ENCODE assay signal across 19 mouse cellular contexts in the genomic region with DNA sequence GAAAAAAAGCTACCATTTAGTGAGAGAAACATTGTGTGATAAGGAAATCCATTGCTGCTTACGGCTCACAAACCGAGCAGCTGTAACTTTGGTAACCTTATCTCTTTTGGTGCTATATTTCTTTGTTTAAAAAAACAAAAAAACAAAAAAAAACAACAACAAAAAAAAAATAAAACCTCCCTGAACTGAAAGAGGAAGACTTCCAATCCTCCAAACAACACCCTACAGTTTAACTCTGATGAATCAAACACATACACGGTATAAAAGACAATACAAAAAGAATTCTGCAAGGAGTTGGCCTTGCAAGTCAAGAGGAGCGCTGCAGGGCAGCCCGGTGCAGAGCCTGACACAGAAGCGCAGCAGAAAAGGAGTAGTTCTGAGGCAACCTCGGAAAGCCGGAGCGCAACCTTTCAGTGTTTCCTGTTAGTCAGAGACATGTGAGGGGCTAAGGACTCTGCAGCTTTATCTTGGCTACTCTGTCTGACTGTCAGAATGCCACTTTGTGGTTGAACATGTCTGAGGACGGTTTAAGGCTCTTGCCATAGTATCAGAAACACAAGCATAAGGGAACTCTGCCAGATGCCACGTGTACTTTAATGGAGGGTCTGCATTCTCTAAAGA. TPM values are rescaled to one million over a fixed set of nuclear protein-coding genes. Genes with fewer than 3 reads are reported as not detected.
A peak's percentile ranks its signal among the peaks of the same experiment; 100 is the strongest.
DNase-seq lines count a peak whose midpoint lies in the region; ATAC-seq and TF ChIP-seq lines count a peak whose summit lies in the region.
"Had no signal": no experiment of that assay in that cellular context is flagged by ENCODE, and none has a peak within 500 bp of the region (broad histone marks: within the 10 kb centered on the region; RNA-seq: fewer than 3 reads in every experiment).

No protein-coding gene starts in this region.

- H3K79me2 ChIP-seq in MEL (ENCODE audit: control insufficient read depth, insufficient read depth, low read length, poor library complexity) (no peaks in the 10 kb centered on the region), myocyte (ENCODE audit: control insufficient read depth, insufficient read depth) (peaks cover 68% of the 10 kb centered on the region)

- no peak overlapping the region for H3K4me2 ChIP-seq in hindbrain, embryonic 14.5 days (replicated peaks)
- H3K4me2 ChIP-seq in myocyte (ENCODE audit: low read depth): peak overlapping the region; percentile 49
- H3K4me2 ChIP-seq: forebrain, embryonic 15.5 days; limb, embryonic 13.5 days; lung, embryonic 14.5 days; stomach, embryonic 15.5 days had no signal

- peaks cover 23% of the 10 kb centered on the region; the same call in 1 of the 2 replicates for H3K4me1 ChIP-seq in hindbrain, embryonic 10.5 days (replicated peaks)
- H3K4me1 ChIP-seq in hindbrain, embryonic 14.5 days (replicated peaks; ENCODE audit: control insufficient read depth, insufficient read depth, low read length): no peaks in the 10 kb centered on the region
- H3K4me1 ChIP-seq in MEL (ENCODE audit: control insufficient read depth in 1 of 2, insufficient read depth in 2 of 2, low read length in 2 of 2): peaks cover 4 to 11% of the 10 kb centered on the region in 2 experiments

- no peak for TF ChIP-seq CTCF in MEL (IDR thresholded peaks at IDR 0.05 in 2 of 3, conservative IDR thresholded peaks at IDR 0.05 in 1 of 3; ENCODE audit: control insufficient read depth in 1 of 3, insufficient read depth in 1 of 3, low read depth in 2 of 3, low read length in 3 of 3, poor library complexity in 1 of 3, severe bottlenecking in 1 of 3)

- H3K27me3 ChIP-seq in hindbrain, embryonic 10.5 days (ENCODE audit: insufficient read depth, poor library complexity, severe bottlenecking): no peaks in the 10 kb centered on the region
- no peaks in the 10 kb centered on the region for H3K27me3 ChIP-seq in hindbrain, embryonic 14.5 days (ENCODE audit: control insufficient read depth, insufficient read depth, low read length)
- H3K27me3 ChIP-seq in MEL (ENCODE audit: control insufficient read depth in 1 of 2, insufficient read depth in 2 of 2, low read length in 2 of 2): no peaks in the 10 kb centered on the region
- no peaks in the 10 kb centered on the region for H3K27me3 ChIP-seq in myocyte (ENCODE audit: control insufficient read depth, insufficient read depth, insufficient read length)
- H3K27me3 ChIP-seq: forebrain, embryonic 15.5 days; limb, embryonic 13.5 days; stomach, embryonic 15.5 days had no signal

- H3K4me3 ChIP-seq in hindbrain, embryonic 10.5 days: no peak overlapping the region
- H3K4me3 ChIP-seq in hindbrain, embryonic 14.5 days (replicated peaks; ENCODE audit: low read length): no peak overlapping the region
- H3K4me3 ChIP-seq in MEL (ENCODE audit: control insufficient read depth in 1 of 2, insufficient read depth in 1 of 2, low read depth in 2 of 2, low read length in 2 of 2) (peak overlapping the region; percentile 34 to 52), myocyte (no peak overlapping the region)
- H3K4me3 ChIP-seq: embryonic facial prominence, embryonic 10.5 days; erythroblast, embryonic 14.5 days; forebrain, embryonic 15.5 days; layer of hippocampus, adult 2 months; limb, embryonic 13.5 days; stomach, embryonic 15.5 days had no signal

- intact Hi-C loops in heart, postnatal 25 days (cut with DNase I): no loop called here

- no peaks in the 10 kb centered on the region for H3K9me3 ChIP-seq in hindbrain, embryonic 10.5 days
- no peaks in the 10 kb centered on the region for H3K9me3 ChIP-seq in hindbrain, embryonic 14.5 days (ENCODE audit: control insufficient read depth, low read length)
- no peaks in the 10 kb centered on the region for H3K9me3 ChIP-seq in MEL (replicated peaks; ENCODE audit: insufficient read depth, low read length)
- H3K9me3 ChIP-seq: embryonic facial prominence, embryonic 10.5 days; forebrain, embryonic 15.5 days; limb, embryonic 13.5 days; stomach, embryonic 15.5 days had no signal

- no peak overlapping the region for H3K9ac ChIP-seq in hindbrain, embryonic 14.5 days
- H3K9ac ChIP-seq in MEL (ENCODE audit: control insufficient read depth, low read depth, low read length, poor library complexity, severe bottlenecking): peak overlapping the region; percentile 41
- H3K9ac ChIP-seq: forebrain, embryonic 15.5 days; limb, embryonic 13.5 days; lung, embryonic 14.5 days; stomach, embryonic 15.5 days had no signal

- H3K27ac ChIP-seq in hindbrain, embryonic 10.5 days: 0 out of 2 replicates have a peak overlapping the region, but pooled peaks have one; percentile 29
- no peak overlapping the region for H3K27ac ChIP-seq in hindbrain, embryonic 14.5 days
- H3K27ac ChIP-seq in MEL (ENCODE audit: control insufficient read depth, low read depth, low read length): peak overlapping the region; percentile 69
- H3K27ac ChIP-seq: embryonic facial prominence, embryonic 10.5 days; forebrain, embryonic 15.5 days; hindbrain, postnatal 0 days; limb, embryonic 13.5 days; stomach, embryonic 15.5 days had no signal

- TF ChIP-seq EP300 in MEL (IDR thresholded peaks at IDR 0.05; ENCODE audit: low read depth in 1 of 2, low read length in 2 of 2): peak in 1 of 2 experiments; percentile 7; a peak in 2 of 4 replicates

- no peak for TF ChIP-seq RAD21 in MEL (IDR thresholded peaks at IDR 0.05; ENCODE audit: low read depth, low read length)

- DNase-seq in hindbrain, embryonic 10.5 days (ENCODE audit: low spot score): no peak
- no peak for DNase-seq in hindbrain, embryonic 14.5 days (ENCODE audit: low spot score)
- DNase-seq in MEL (ENCODE audit: low read depth, low spot score): peak; percentile 83
- DNase-seq in c-Kit-positive CD71-negative TER-119-negative erythroid progenitor cells, embryonic 14.5 days (ENCODE audit: low read depth): peak; percentile 48
- no peak for DNase-seq in kidney, postnatal 10 days
- DNase-seq in heart, postnatal 25 days (ENCODE audit: low spot score): no peak
- DNase-seq in urinary bladder, adult 2 months (ENCODE audit: low spot score): no peak
- DNase-seq: cerebellum, adult 8-10 months; kidney, adult 8-10 months; lung, embryonic 14.5 days; right cerebral cortex, adult 18-20 months had no signal

- no peak for ATAC-seq in hindbrain, embryonic 14.5 days (ENCODE audit: low FRiP score)
- ATAC-seq: forebrain, embryonic 15.5 days; hindbrain, postnatal 0 days had no signal

- no peak for TF ChIP-seq POLR2A in MEL (IDR thresholded peaks at IDR 0.05; ENCODE audit: control insufficient read depth in 1 of 2, insufficient read depth in 1 of 2, low read depth in 1 of 2, low read length in 2 of 2, poor library complexity in 1 of 2)
- TF ChIP-seq POLR2A in myocyte (IDR thresholded peaks at IDR 0.05; ENCODE audit: insufficient read length, low read depth): no peak

- no peaks in the 10 kb centered on the region for H3K36me3 ChIP-seq in hindbrain, embryonic 10.5 days
- H3K36me3 ChIP-seq in hindbrain, embryonic 14.5 days (replicated peaks; ENCODE audit: control insufficient read depth, insufficient read depth): no peaks in the 10 kb centered on the region
- H3K36me3 ChIP-seq in MEL (ENCODE audit: control insufficient read depth in 1 of 2, insufficient read depth in 2 of 2, low read length in 2 of 2) (peaks cover 0 to 9% of the 10 kb centered on the region in 2 experiments; a peak in 2 of 4 replicates), myocyte (ENCODE audit: control insufficient read depth, insufficient read depth) (no peaks in the 10 kb centered on the region)
- H3K36me3 ChIP-seq: embryonic facial prominence, embryonic 10.5 days; forebrain, embryonic 15.5 days; limb, embryonic 13.5 days; stomach, embryonic 15.5 days had no signal

- H3ac ChIP-seq in myocyte (ENCODE audit: control insufficient read depth, insufficient read length): no peak overlapping the region

- 83% methylated on average over 11 of the region's 11 CpGs for WGBS in hindbrain, embryonic 10.5 days
- WGBS in hindbrain, embryonic 14.5 days: 80% methylated on average over 11 of the region's 11 CpGs

TF ChIP-seq in MEL, 35 proteins besides CTCF, POLR2A, EP300 and RAD21 (continues in another document):
- TF ChIP-seq GABPA (IDR thresholded peaks at IDR 0.05; ENCODE audit: low read depth, low read length) (no peak), CHD1 (IDR thresholded peaks at IDR 0.05; ENCODE audit: low read depth, low read length) (peak; percentile 86; the same call in 1 of the 2 replicates), POLR2AphosphoS5 (IDR thresholded peaks at IDR 0.05; ENCODE audit: borderline replicate concordance, low read depth, low read length) (no peak), ETS1 (IDR thresholded peaks at IDR 0.05; ENCODE audit: low read depth, low read length) (peak; percentile 48; the same call in 1 of the 2 replicates), ELF1 (IDR thresholded peaks at IDR 0.05; ENCODE audit: low read depth, low read length) (0 out of 2 replicates have a peak, but pooled peaks have one; percentile 14), E2F4 (IDR thresholded peaks at IDR 0.05; ENCODE audit: borderline replicate concordance, low read depth, low read length) (no peak), USF1 (IDR thresholded peaks at IDR 0.05; ENCODE audit: low read depth, low read length) (peak; percentile 15; the same call in 1 of the 2 replicates), SIN3A (IDR thresholded peaks at IDR 0.05; ENCODE audit: low read length) (peak; percentile 57)

TF ChIP-seq in myocyte, 11 proteins besides CTCF, POLR2A, EP300 and RAD21:
- TF ChIP-seq CEBPB (IDR thresholded peaks at IDR 0.05; ENCODE audit: insufficient read depth, poor library complexity, severe bottlenecking): peak; percentile 69; the same call in 1 of the 2 replicates
- no peak for TF ChIP-seq MYOD1 (IDR thresholded peaks at IDR 0.05; ENCODE audit: control insufficient read depth in 1 of 3, insufficient read length in 2 of 3, low read depth in 2 of 3)

RNA-seq across cellular contexts. Expression of gene Mrtfa, which starts 48.5 kb away (rescaled TPM):
- 25.4 and 31.3 TPM in 2 replicates for polyA plus RNA-seq in hindbrain, embryonic 10.5 days (2016; fragmentation: Nextera tagmentation; extraction: Ambion mirVana)
- polyA plus RNA-seq in hindbrain, embryonic 14.5 days (2014; fragmentation: Nextera tagmentation; extraction: Ambion mirVana): 29.0 and 31.5 TPM in 2 replicates
- 2.6 and 3.6 TPM in 2 replicates for total RNA-seq in MEL (2012; rRNA removed)
- polyA plus RNA-seq in MEL (2012; ENCODE audit: insufficient read depth in 1 of 2, insufficient read length in 2 of 2, low read depth in 1 of 2, low replicate concordance in 2 of 2, missing spikeins in 1 of 2): 10 to 100 TPM in 1 of 2 experiments, not detected in 1; 11.9 TPM
- 36.0 TPM for polyA plus RNA-seq in myocyte (2012; fragmentation: generic; extraction: Trizol)
- 1 to 10 TPM; 8.2 to 9.1 TPM for total RNA-seq in heart, postnatal 25 days (2021)
- 9.3 and 16.9 TPM in 2 replicates for polyA plus RNA-seq in urinary bladder, adult 2 months (2012; rRNA removed)

Comparison
In these comparisons a context has a peak if more than half of its experiments do, and no peak if none do; other contexts are left out.
1. DNase-seq: peak in MEL (single experiment) and c-Kit-positive CD71-negative TER-119-negative erythroid progenitor cells, embryonic 14.5 days (single experiment); none in hindbrain, embryonic 10.5 days (single experiment), hindbrain, embryonic 14.5 days (single experiment), kidney, postnatal 10 days (single experiment), heart, postnatal 25 days (single experiment) and urinary bladder, adult 2 months (single experiment).
2. H3K4me3 ChIP-seq: peak in MEL (2 of 2); none in hindbrain, embryonic 10.5 days (single experiment), hindbrain, embryonic 14.5 days (single experiment) and myocyte (single experiment).